Mouse (Mus musculus): ENCODE measurements around the gene Cisd1.

DNA sequence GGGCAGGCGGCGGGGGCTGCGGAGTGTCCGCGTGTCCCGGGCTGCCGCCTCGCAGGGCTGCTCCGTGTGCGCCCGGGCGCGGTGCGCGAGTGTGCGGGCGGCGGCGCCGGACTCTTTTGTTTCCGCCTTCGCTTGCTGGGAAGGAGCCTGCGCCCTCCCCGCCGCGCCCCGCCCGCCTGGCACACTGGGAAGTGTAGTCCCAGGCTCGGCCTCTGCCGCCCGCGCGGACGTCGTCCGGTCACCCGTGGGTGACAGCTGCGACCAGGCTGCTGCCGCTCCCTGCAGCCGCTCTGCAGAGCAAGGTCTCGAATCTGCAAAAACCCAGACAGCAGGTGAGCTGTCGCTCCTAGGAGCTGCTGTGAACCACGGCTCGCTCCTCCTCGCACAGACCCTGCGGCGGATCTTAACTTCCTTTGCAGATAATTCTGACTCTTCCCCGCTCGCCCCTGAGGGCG lies 59.6 kb downstream of the Cisd1 start, which contains the start of gene Ube2d1:
- TF ChIP-seq POLR2A (IDR thresholded peaks at IDR 0.05; ENCODE audit: low read depth, low read length) (peak; percentile 28; the same call in 1 of the 2 replicates), CTCF (IDR thresholded peaks at IDR 0.05; ENCODE audit: extremely low read depth, insufficient read depth, insufficient read length, insufficient replicate concordance) (0 out of 2 replicates have a peak, but pooled peaks have one; percentile 2)
